Mouse (Mus musculus) limb, embryonic 12.5 days (tissue): ENCODE results near the gene Rela. TPM values are rescaled to one million over a fixed set of nuclear protein-coding genes. Genes with fewer than 3 reads are reported as not detected.

ENCODE experiments used
- ATAC-seq: fragments of 200-750 bp; cut with Nextera tagmentation; 2 replicates; pipeline ENCODE4 v1.8.0; 2017; ENCODE audit warnings: low read depth, moderate TSS enrichment; ENCODE audit not compliant: insufficient number of reproducible peaks, insufficient read depth, low FRiP score, low TSS enrichment
- H3K27ac ChIP-seq: fragments of 300-500 bp; sonication (generic); 2 replicates; pipeline ENCODE4 v1.5.1; 2016; ENCODE audit warnings: mild to moderate bottlenecking, moderate library complexity
- H3K27me3 ChIP-seq: fragments of 300-500 bp; sonication (generic); 2 replicates; pipeline ENCODE4 v1.6.1; 2016; ENCODE audit warnings: mild to moderate bottlenecking, moderate library complexity
- H3K36me3 ChIP-seq: fragments of 300-500 bp; sonication (generic); 2 replicates; pipeline ENCODE4 v1.6.1; 2016; ENCODE audit warnings: mild to moderate bottlenecking, moderate library complexity
- H3K4me1 ChIP-seq: fragments of 300-500 bp; sonication (generic); replicated peaks from 2 replicates; pipeline ENCODE4 v1.6.1; 2016
- H3K4me2 ChIP-seq: fragments of 300-500 bp; sonication (generic); 2 replicates; pipeline ENCODE4 v1.6.1; 2016; ENCODE audit warnings: mild to moderate bottlenecking, moderate library complexity
- H3K4me3 ChIP-seq: fragments of 300-500 bp; sonication (generic); replicated peaks from 2 replicates; pipeline ENCODE4 v1.5.1; 2016; ENCODE audit warnings: mild to moderate bottlenecking
- H3K9ac ChIP-seq: fragments of 300-500 bp; sonication (generic); replicated peaks from 2 replicates; pipeline ENCODE4 v1.6.1; 2016; ENCODE audit warnings: mild to moderate bottlenecking, moderate library complexity
- H3K9me3 ChIP-seq: fragments of 300-500 bp; sonication (generic); 2 replicates; pipeline ENCODE4 v1.6.1; 2016; ENCODE audit warnings: mild to moderate bottlenecking, moderate library complexity
- WGBS: fragments of 180-500 bp; shearing (Covaris S2); methylation state at CpG from one replicate; pipeline ENCODE4 v1.1.7; 2016; 5-methylcytosine and 5-hydroxymethylcytosine counted together
- polyA plus RNA-seq: library from polyadenylated mRNA; unstranded; fragments of >200 nt; fragmentation: Nextera tagmentation; extraction: Ambion mirVana; gene quantifications from 2 replicates; pipeline ENCODE4 v1.2.1, GENCODE M21; 2016

Gene Rela
- polyA plus RNA-seq, 1 experiment from 2014 or later, result 45.9 TPM

GRCm38 (mm10) chr19:5689088-5689428, 51.8 kb downstream of the Rela start:
- no peak for ATAC-seq
- Histone ChIP-seq H3K4me1 (peaks cover 43% of the 10 kb centered on the region), H3K4me2 (peak overlapping the region; percentile 95), H3K36me3 (peaks cover 66% of the 10 kb centered on the region), H3K9me3 (no peaks in the 10 kb centered on the region), H3K27me3 (no peaks in the 10 kb centered on the region), H3K9ac (peak overlapping the region; percentile 94), H3K27ac (peak overlapping the region; percentile 90), H3K4me3 (peak overlapping the region; percentile 93)
- WGBS, result 1% methylated on average over 7 of the region's 7 CpGs

- Histone ChIP-seq H3K4me1 (peaks cover 43% of the 10 kb centered on the region), H3K4me2 (peak overlapping the region; percentile 95), H3K4me3 (peak overlapping the region; percentile 93), H3K9me3 (no peaks in the 10 kb centered on the region), H3K36me3 (peaks cover 66% of the 10 kb centered on the region), H3K27ac (peak overlapping the region; percentile 90), H3K27me3 (no peaks in the 10 kb centered on the region), H3K9ac (peak overlapping the region; percentile 94)
- 12% methylated on average over 42 of the region's 42 CpGs for WGBS
- ATAC-seq, result peak; percentile 11; the same call in 1 of the 2 replicates
Measured at GRCm38 (mm10) chr19:5689565-5690342, 52.5 kb downstream of the Rela start.

GRCm38 (mm10) chr19:5690343-5690735, 53.1 kb downstream of the Rela start:
- Histone ChIP-seq H3K4me3 (peak overlapping the region; percentile 93), H3K36me3 (peaks cover 66% of the 10 kb centered on the region), H3K9me3 (no peaks in the 10 kb centered on the region), H3K4me2 (peak overlapping the region; percentile 95), H3K9ac (peak overlapping the region; percentile 94), H3K27me3 (0 out of 2 replicates have a peak, but pooled peaks cover 3% of the 10 kb centered on the region), H3K27ac (peak overlapping the region; percentile 90), H3K4me1 (peaks cover 46% of the 10 kb centered on the region)
- 73% methylated on average over 15 of the region's 15 CpGs for WGBS
- no peak for ATAC-seq

GRCm38 (mm10) chr19:5691601-5692000, 54.3 kb downstream of the Rela start:
- H3K27me3 ChIP-seq, result 0 out of 2 replicates have a peak, but pooled peaks cover 3% of the 10 kb centered on the region
- no peaks in the 10 kb centered on the region for H3K9me3 ChIP-seq
- H3K4me2 ChIP-seq, result peak overlapping the region; percentile 95
- H3K4me3 ChIP-seq, result peak overlapping the region; percentile 93
- H3K9ac ChIP-seq, result peak overlapping the region; percentile 94
- H3K27ac ChIP-seq, result peak overlapping the region; percentile 78
- no peak for ATAC-seq
- H3K4me1 ChIP-seq, result peaks cover 55% of the 10 kb centered on the region
- peaks cover 66% of the 10 kb centered on the region for H3K36me3 ChIP-seq
- WGBS, result 93% methylated on average over 5 of the region's 5 CpGs

GRCm38 (mm10) chr19:5692086-5692912, 55.0 kb downstream of the Rela start:
- peak overlapping the region; percentile 93 for H3K4me3 ChIP-seq
- peak overlapping the region; percentile 78 for H3K27ac ChIP-seq
- H3K4me1 ChIP-seq, result peaks cover 52% of the 10 kb centered on the region
- H3K9ac ChIP-seq, result peak overlapping the region; percentile 94
- H3K36me3 ChIP-seq, result peaks cover 69% of the 10 kb centered on the region
- ATAC-seq, result no peak
- 81% methylated on average over 10 of the region's 10 CpGs for WGBS
- peak overlapping the region; percentile 95 for H3K4me2 ChIP-seq
- H3K27me3 ChIP-seq, result 0 out of 2 replicates have a peak, but pooled peaks cover 3% of the 10 kb centered on the region
- H3K9me3 ChIP-seq, result no peaks in the 10 kb centered on the region

GRCm38 (mm10) chr19:5692913-5693396, 55.7 kb downstream of the Rela start:
- no peak for ATAC-seq
- Histone ChIP-seq H3K9ac (peak overlapping the region; percentile 94; the same call in 1 of the 2 replicates), H3K27me3 (0 out of 2 replicates have a peak, but pooled peaks cover 3% of the 10 kb centered on the region), H3K9me3 (no peaks in the 10 kb centered on the region), H3K4me1 (peaks cover 46% of the 10 kb centered on the region), H3K27ac (peak overlapping the region; percentile 78), H3K4me2 (peak overlapping the region; percentile 95), H3K4me3 (peak overlapping the region; percentile 93), H3K36me3 (peaks cover 75% of the 10 kb centered on the region)
- WGBS, result 84% methylated on average over 10 of the region's 10 CpGs

GRCm38 (mm10) chr19:5693801-5694200, 56.5 kb downstream of the Rela start:
- no peak overlapping the region; the same call in 1 of the 2 replicates for H3K9ac ChIP-seq
- H3K4me1 ChIP-seq, result peaks cover 46% of the 10 kb centered on the region

GRCm38 (mm10) chr19:5695849-5696462, 58.7 kb downstream of the Rela start:
- WGBS, result 13% methylated on average over 41 of the region's 41 CpGs
- peaks cover 100% of the 10 kb centered on the region for H3K36me3 ChIP-seq
- H3K4me1 ChIP-seq, result peaks cover 35% of the 10 kb centered on the region
- H3K4me3 ChIP-seq, result no peak overlapping the region
- ATAC-seq, result 0 out of 2 replicates have a peak, but pooled peaks have one; percentile 21
- 0 out of 2 replicates have a peak, but pooled peaks cover 3% of the 10 kb centered on the region for H3K27me3 ChIP-seq
- H3K9me3 ChIP-seq, result no peaks in the 10 kb centered on the region
- no peak overlapping the region for H3K27ac ChIP-seq
- H3K9ac ChIP-seq, result no peak overlapping the region
- H3K4me2 ChIP-seq, result peak overlapping the region; percentile 48

More at GRCm38 (mm10) chr19:5693801-5694200, 56.5 kb downstream of the Rela start:
- H3K27ac ChIP-seq, result no peak overlapping the region
- peaks cover 84% of the 10 kb centered on the region for H3K36me3 ChIP-seq
- WGBS, result 88% methylated on average over 6 of the region's 6 CpGs
- no peaks in the 10 kb centered on the region for H3K9me3 ChIP-seq
- H3K4me3 ChIP-seq, result 0 out of 2 replicates have a peak overlapping the region, but pooled peaks have one; percentile 93
- no peak overlapping the region for H3K4me2 ChIP-seq
- H3K27me3 ChIP-seq, result 0 out of 2 replicates have a peak, but pooled peaks cover 3% of the 10 kb centered on the region
- ATAC-seq, result no peak
